Mouse (Mus musculus) forebrain, embryonic 16.5 days (tissue): Measurements from ENCODE around the gene Ccdc163. TPM values are rescaled to one million over a fixed set of nuclear protein-coding genes. Genes with fewer than 3 reads are reported as not detected.
A peak's percentile ranks its signal among the peaks of the same experiment; 100 is the strongest.

ENCODE experiments used
- ATAC-seq: fragments of 200-750 bp; cut with Nextera tagmentation; 2 replicates; pipeline ENCODE4 v1.8.0; 2017; ENCODE audit warnings: mild to moderate bottlenecking, moderate library complexity
- H3K27ac ChIP-seq: fragments of 300-500 bp; sonication (generic); 2 replicates; pipeline ENCODE4 v1.5.1; 2014; ENCODE audit warnings: low read length, control low read depth
- H3K27me3 ChIP-seq: fragments of 300-500 bp; sonication (generic); replicated peaks from 2 replicates; pipeline ENCODE4 v1.6.1; 2014; ENCODE audit warnings: low read length; ENCODE audit not compliant: control insufficient read depth, insufficient read depth
- H3K36me3 ChIP-seq: fragments of 300-500 bp; sonication (generic); 2 replicates; pipeline ENCODE4 v1.6.1; 2014; ENCODE audit not compliant: control insufficient read depth, insufficient read depth
- H3K4me1 ChIP-seq: fragments of 300-500 bp; sonication (generic); replicated peaks from 2 replicates; pipeline ENCODE4 v1.6.1; 2014; ENCODE audit warnings: low read length; ENCODE audit not compliant: control insufficient read depth, insufficient read depth
- H3K4me2 ChIP-seq: fragments of 300-500 bp; sonication (generic); 2 replicates; pipeline ENCODE4 v1.6.1; 2014; ENCODE audit warnings: mild to moderate bottlenecking, low read length, control low read depth
- H3K4me3 ChIP-seq: fragments of 300-500 bp; sonication (generic); replicated peaks from 2 replicates; pipeline ENCODE4 v1.5.1; 2014; ENCODE audit warnings: mild to moderate bottlenecking, low read length, control low read depth
- H3K9ac ChIP-seq: fragments of 300-500 bp; sonication (generic); replicated peaks from 2 replicates; pipeline ENCODE4 v1.6.1; 2014; ENCODE audit warnings: low read depth, low read length, control low read depth
- H3K9me3 ChIP-seq: fragments of 300-500 bp; sonication (generic); 2 replicates; pipeline ENCODE4 v1.6.1; 2016; ENCODE audit warnings: low read length; ENCODE audit not compliant: control insufficient read depth
- WGBS: fragments of 180-500 bp; shearing (Covaris S2); extraction: QIAGEN DNeasy Blood & Tissue Kit; methylation state at CpG from one replicate; pipeline ENCODE4 v1.1.7; 2014; 5-methylcytosine and 5-hydroxymethylcytosine counted together
- polyA plus RNA-seq: library from polyadenylated mRNA; unstranded; fragments of >200 nt; fragmentation: Nextera tagmentation; extraction: Ambion mirVana; gene quantifications from 2 replicates; pipeline ENCODE4 v1.2.1, GENCODE M21; 2015

Ccdc163 gene
- polyA plus RNA-seq, 1 experiment from 2014 or later, result 14.8 TPM

- 98% methylated on average over 2 of the region's 2 CpGs for WGBS
- H3K4me1 ChIP-seq, result peaks cover 2% of the 10 kb centered on the region
- no peaks in the 10 kb centered on the region for H3K9me3 ChIP-seq
- H3K27ac ChIP-seq, result no peak overlapping the region
- no peak overlapping the region for H3K4me3 ChIP-seq
- H3K9ac ChIP-seq, result no peak overlapping the region
- H3K27me3 ChIP-seq, result no peaks in the 10 kb centered on the region
- ATAC-seq, result no peak
- no peak overlapping the region for H3K4me2 ChIP-seq
- peaks cover 15% of the 10 kb centered on the region for H3K36me3 ChIP-seq
Observed at GRCm38 (mm10) chr4:116692146-116692545, 16.2 kb upstream of the Ccdc163 start.

GRCm38 (mm10) chr4:116693785-116694184 is 14.5 kb upstream of the Ccdc163 start:
- Histone ChIP-seq H3K36me3 (peaks cover 15% of the 10 kb centered on the region), H3K4me2 (no peak overlapping the region), H3K27me3 (no peaks in the 10 kb centered on the region), H3K27ac (no peak overlapping the region), H3K9ac (no peak overlapping the region), H3K4me3 (no peak overlapping the region), H3K4me1 (no peaks in the 10 kb centered on the region), H3K9me3 (no peaks in the 10 kb centered on the region)
- whole genome bisulfite sequencing, result 71% methylated on average over 2 of the region's 2 CpGs
- no peak for ATAC-seq

GRCm38 (mm10) chr4:116698693-116699342 is 9.5 kb upstream of the Ccdc163 start:
- 76% methylated on average over 2 of the region's 2 CpGs for WGBS
- no peak overlapping the region for H3K9ac ChIP-seq
- no peaks in the 10 kb centered on the region for H3K4me1 ChIP-seq
- no peak overlapping the region for H3K4me2 ChIP-seq
- peaks cover 8% of the 10 kb centered on the region for H3K36me3 ChIP-seq
- no peak overlapping the region for H3K4me3 ChIP-seq
- H3K27me3 ChIP-seq, result no peaks in the 10 kb centered on the region
- no peak overlapping the region for H3K27ac ChIP-seq
- H3K9me3 ChIP-seq, result no peaks in the 10 kb centered on the region
- no peak for ATAC-seq

DNA sequence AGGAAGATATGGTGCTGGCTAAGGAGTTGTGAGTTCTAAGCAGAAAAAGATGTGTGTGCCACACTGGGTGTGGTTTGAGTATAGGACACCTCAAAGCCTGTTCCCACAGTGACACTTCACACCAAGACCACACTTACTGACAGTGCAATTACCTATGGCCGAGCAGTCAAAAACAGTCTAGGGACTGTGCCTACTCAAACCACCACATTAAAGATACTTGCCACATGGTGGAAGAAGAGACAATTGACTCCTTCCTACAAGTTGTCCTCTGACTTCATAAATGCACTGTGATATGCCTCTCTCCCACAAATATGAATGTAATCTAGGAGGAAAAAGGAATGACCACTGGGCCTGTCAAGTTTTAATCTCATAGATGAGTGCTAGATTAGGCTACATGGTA is 7.3 kb upstream of the Ccdc163 start:
- H3K9me3 ChIP-seq, result no peaks in the 10 kb centered on the region
- H3K4me3 ChIP-seq, result no peak overlapping the region
- no peak overlapping the region for H3K9ac ChIP-seq
- no peak for ATAC-seq
- WGBS, result 83% methylated on average over 1 of the region's 1 CpGs
- no peaks in the 10 kb centered on the region for H3K4me1 ChIP-seq
- H3K36me3 ChIP-seq, result no peaks in the 10 kb centered on the region
- H3K4me2 ChIP-seq, result no peak overlapping the region
- H3K27me3 ChIP-seq, result no peaks in the 10 kb centered on the region
- H3K27ac ChIP-seq, result no peak overlapping the region

DNA sequence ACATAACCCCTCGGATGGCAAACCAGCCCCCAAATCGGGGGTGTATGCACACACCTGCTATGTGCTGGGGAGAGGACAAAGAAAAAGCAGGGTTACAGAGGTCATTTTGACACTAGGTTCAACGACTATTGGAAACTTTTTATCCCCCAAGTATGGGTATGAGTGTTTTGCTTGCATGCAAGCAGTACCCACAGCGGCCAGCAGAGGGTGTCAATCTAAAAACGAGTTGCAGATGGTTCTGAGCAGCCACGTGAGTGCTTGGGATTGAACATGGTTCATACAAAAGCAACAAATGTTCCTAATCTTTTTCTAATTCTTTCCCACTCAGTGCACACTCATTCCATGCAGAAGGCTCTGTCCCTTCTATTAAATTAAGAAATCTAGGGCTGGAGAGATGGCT is 4.5 kb upstream of the Ccdc163 start:
- Histone ChIP-seq H3K4me3 (no peak overlapping the region), H3K27ac (no peak overlapping the region), H3K27me3 (no peaks in the 10 kb centered on the region), H3K36me3 (no peaks in the 10 kb centered on the region), H3K4me2 (no peak overlapping the region), H3K4me1 (peaks cover 5% of the 10 kb centered on the region), H3K9ac (no peak overlapping the region), H3K9me3 (no peaks in the 10 kb centered on the region)
- ATAC-seq, result no peak
- 33% methylated on average over 6 of the region's 6 CpGs for WGBS

- no peaks in the 10 kb centered on the region for H3K9me3 ChIP-seq
- peak overlapping the region; percentile 70 for H3K4me2 ChIP-seq
- no peak; the same call in 1 of the 2 replicates for ATAC-seq
- WGBS, result 21% methylated on average over 9 of the region's 9 CpGs
- H3K4me1 ChIP-seq, result peaks cover 11% of the 10 kb centered on the region
- no peaks in the 10 kb centered on the region for H3K27me3 ChIP-seq
- no peak overlapping the region for H3K27ac ChIP-seq
- peak overlapping the region; percentile 51 for H3K4me3 ChIP-seq
- H3K9ac ChIP-seq, result peak overlapping the region; percentile 51
- no peaks in the 10 kb centered on the region for H3K36me3 ChIP-seq
Observed at GRCm38 (mm10) chr4:116707666-116708065, 643 bp upstream of the Ccdc163 start.

DNA sequence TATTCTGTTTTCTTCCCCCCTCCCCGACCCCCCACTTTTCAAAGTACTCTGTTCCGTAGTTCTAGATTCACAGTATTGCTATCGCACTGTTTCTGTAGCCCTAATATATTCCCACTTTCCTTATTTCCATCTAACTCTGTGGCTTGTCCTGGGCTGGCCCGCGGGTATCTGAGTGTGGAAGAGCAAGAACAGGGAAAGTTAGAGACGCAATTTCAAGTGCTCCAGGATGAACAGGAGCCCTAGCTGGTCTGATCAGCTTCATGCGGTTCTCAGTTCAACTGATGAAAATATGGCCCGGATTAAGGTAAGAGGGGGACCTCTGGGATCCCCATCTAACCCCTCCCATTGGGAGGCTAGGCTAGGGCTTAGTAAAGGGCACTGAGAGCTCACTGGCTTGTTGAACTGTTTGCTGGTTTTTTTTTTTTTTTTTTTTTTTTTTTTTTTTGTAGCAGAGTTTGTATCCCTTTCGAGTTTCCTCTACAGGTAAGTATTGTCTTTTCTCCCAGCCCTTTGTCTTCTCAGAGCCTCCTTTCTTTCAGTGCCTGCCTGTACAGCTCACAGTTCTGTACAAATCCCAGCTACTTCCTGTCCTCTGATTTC is 582 bp downstream of the Ccdc163 start:
- Histone ChIP-seq H3K4me2 (peak overlapping the region; percentile 59), H3K9ac (peak overlapping the region; percentile 53), H3K36me3 (no peaks in the 10 kb centered on the region), H3K4me3 (peak overlapping the region; percentile 47), H3K9me3 (no peaks in the 10 kb centered on the region), H3K4me1 (peaks cover 11% of the 10 kb centered on the region), H3K27ac (no peak overlapping the region), H3K27me3 (no peaks in the 10 kb centered on the region)
- 4% methylated on average over 9 of the region's 9 CpGs for WGBS
- ATAC-seq, result no peak

DNA sequence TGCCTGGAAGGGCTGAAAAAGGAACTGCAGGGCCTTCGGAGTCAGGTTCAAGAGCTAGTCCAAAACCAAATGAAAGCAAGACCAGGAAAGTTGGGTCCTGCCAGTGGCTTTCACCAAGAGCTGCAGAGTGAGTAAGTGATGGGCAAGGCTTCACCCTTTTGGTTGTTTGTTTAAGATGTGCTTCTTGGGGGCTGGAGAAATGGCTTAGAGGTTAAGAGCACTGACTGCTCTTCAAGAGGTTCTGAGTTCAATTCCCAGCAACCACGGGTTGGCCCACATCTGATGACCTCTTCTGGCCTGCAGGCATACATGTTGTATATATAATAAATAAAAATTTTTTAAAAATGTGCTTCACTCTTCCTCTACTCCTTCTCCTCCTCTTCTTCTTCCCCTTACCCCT is 1.8 kb downstream of the Ccdc163 start:
- 88% methylated on average over 2 of the region's 2 CpGs for whole genome bisulfite sequencing
- Histone ChIP-seq H3K27me3 (no peaks in the 10 kb centered on the region), H3K27ac (no peak overlapping the region), H3K4me2 (no peak overlapping the region), H3K4me1 (peaks cover 11% of the 10 kb centered on the region), H3K9me3 (no peaks in the 10 kb centered on the region), H3K4me3 (no peak overlapping the region), H3K36me3 (no peaks in the 10 kb centered on the region), H3K9ac (no peak overlapping the region)
- ATAC-seq, result no peak

- Histone ChIP-seq H3K4me2 (no peak overlapping the region), H3K27me3 (no peaks in the 10 kb centered on the region), H3K4me1 (peaks cover 8% of the 10 kb centered on the region), H3K27ac (no peak overlapping the region), H3K9ac (no peak overlapping the region), H3K4me3 (no peak overlapping the region), H3K9me3 (no peaks in the 10 kb centered on the region), H3K36me3 (no peaks in the 10 kb centered on the region)
- ATAC-seq, result no peak
- 71% methylated on average over 1 of the region's 1 CpGs for WGBS
Observed at GRCm38 (mm10) chr4:116712536-116712935, 4.2 kb downstream of the Ccdc163 start.
